Mouse (Mus musculus) olfactory bulb, adult 2 months (tissue): ENCODE measurements at regions not wholly inside any gene's neighbourhood (a gene's known extent, or its start where the extent isn't known, plus 50 kb on each side); places are given as distances from the start of the nearest gene placed in this dataset.

Experiments used
- H3K27ac ChIP-seq: fragments of 200-500 bp; 2 replicates; pipeline ENCODE4 v1.5.1; 2012; ENCODE audit warnings: low read depth, low read length; ENCODE audit not compliant: insufficient read depth
- H3K4me1 ChIP-seq: fragments of 200-500 bp; 2 replicates; pipeline ENCODE4 v1.6.1; 2012; ENCODE audit warnings: low read length; ENCODE audit not compliant: control insufficient read depth, insufficient read depth
- H3K4me3 ChIP-seq: fragments of 200-500 bp; 2 replicates; pipeline ENCODE4 v1.5.1; 2012; ENCODE audit warnings: mild to moderate bottlenecking, low read depth, low read length, moderate library complexity; ENCODE audit not compliant: insufficient read depth
- CTCF ChIP-seq: fragments of 200-500 bp; IDR thresholded peaks from 2 replicates; pipeline ENCODE4 v1.5.1; 2012; ENCODE audit warnings: low read depth, mild to moderate bottlenecking, low read length, moderate library complexity; ENCODE audit not compliant: insufficient read depth
- POLR2A ChIP-seq: fragments of 200-500 bp; IDR thresholded peaks from 2 replicates; pipeline ENCODE4 v1.6.1; 2012; ENCODE audit warnings: mild to moderate bottlenecking, low read depth, low read length, moderate library complexity; ENCODE audit not compliant: insufficient read depth
- WGBS: fragments of 180-500 bp; shearing (Covaris S2); methylation state at CpG from one replicate; pipeline ENCODE4 v1.1.7; 2018; 5-methylcytosine and 5-hydroxymethylcytosine counted together

DNA sequence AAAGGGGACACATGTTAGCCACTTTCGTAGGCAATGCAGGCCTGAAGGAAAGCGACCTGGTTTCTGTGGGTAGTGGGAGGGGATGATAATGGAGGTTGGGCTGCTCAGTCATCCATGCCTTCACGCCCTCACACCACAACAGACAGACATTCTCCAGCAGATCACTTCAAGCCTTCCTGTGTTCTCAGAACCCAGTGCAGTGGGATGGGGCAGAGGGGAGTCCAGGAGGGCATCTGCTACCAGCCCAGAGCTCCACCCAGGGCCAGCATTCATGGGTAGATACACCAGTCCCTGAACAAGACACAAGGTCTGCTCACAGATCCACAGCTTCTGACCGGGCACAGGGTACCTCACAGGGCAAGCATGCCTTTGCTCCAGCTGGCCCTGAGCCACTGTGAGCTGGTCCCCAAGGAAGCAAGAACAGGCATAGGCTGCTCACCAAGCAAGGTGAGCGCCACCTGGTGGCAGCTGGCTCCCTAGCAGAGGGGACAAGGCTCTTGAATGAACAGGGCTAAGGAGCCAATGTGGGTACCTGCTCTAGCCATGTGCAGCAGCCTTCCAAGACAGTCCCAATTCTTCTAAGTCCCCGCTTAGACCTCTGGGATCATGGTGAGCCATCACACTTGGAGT, 62.2 kb upstream of the Nkx1-1 start:
- 34% methylated on average over 6 of the region's 6 CpGs for WGBS
- H3K27ac ChIP-seq, result no peak overlapping the region
- peaks cover 4% of the 10 kb centered on the region; the same call in 1 of the 2 replicates for H3K4me1 ChIP-seq
- TF ChIP-seq POLR2A (no peak), CTCF (peak; percentile 86)
- no peak overlapping the region for H3K4me3 ChIP-seq

DNA sequence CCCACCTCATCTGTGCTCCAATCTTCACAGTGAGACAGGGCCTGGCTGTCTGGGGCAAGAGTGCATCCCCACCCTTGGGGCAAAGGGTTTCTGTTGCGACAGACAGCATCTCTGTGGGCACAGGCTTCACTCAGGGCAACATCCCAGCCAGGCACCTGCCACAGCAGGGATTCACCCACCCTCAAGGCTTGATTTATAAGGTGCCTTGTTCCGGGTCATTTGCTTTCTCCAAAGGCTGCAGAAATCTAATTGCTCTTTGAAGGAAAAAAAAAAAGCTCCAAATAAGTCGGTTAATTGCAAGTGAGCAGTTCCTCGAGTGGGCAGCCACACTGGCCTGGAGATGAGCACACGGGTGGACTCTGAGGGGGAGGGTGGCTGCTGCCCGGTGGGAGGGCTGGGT, 61.5 kb upstream of the Nkx1-1 start:
- H3K27ac ChIP-seq, result no peak overlapping the region
- 49% methylated on average over 6 of the region's 6 CpGs for WGBS
- H3K4me3 ChIP-seq, result no peak overlapping the region
- TF ChIP-seq CTCF, result no peak
- TF ChIP-seq POLR2A, result no peak
- peaks cover 4% of the 10 kb centered on the region; the same call in 1 of the 2 replicates for H3K4me1 ChIP-seq

DNA sequence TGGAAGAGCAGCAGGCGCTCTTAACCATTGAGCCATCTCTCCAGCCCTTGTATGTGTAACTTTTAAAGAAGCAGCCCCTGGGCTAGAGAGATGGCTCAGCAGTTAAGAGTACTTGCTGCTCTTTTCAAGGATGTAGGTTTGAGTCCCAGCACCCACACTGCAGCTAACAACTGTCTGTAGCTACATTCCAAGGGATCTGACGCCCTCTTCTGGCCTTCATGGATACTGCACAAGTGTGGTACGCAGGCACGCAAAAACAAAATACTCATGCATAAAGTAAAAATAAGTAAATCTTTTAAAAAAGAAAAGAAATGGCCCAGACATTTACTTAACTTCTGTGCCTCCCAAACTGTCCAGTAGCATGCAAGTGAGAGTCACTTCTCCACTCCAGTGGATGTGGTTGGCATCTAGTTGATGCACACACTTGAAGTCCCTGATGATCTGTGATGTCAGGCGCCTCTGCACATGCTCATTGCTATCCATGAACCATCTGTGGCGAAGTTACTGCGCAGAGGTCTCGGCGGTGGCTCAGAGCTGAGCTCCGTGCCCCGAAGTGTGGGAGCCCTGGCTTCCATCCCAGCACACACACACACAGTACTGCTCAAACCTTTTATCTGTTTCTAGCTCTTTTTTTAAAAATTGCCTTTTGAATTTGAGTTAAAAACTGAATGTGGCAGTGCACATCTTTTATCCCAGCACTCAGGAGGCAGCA, 59.0 kb upstream of the Nkx1-1 start:
- H3K4me3 ChIP-seq, result no peak overlapping the region
- no peak for TF ChIP-seq POLR2A
- no peak for TF ChIP-seq CTCF
- peaks cover 12% of the 10 kb centered on the region for H3K4me1 ChIP-seq
- H3K27ac ChIP-seq, result no peak overlapping the region
- 85% methylated on average over 11 of the region's 11 CpGs for WGBS

DNA sequence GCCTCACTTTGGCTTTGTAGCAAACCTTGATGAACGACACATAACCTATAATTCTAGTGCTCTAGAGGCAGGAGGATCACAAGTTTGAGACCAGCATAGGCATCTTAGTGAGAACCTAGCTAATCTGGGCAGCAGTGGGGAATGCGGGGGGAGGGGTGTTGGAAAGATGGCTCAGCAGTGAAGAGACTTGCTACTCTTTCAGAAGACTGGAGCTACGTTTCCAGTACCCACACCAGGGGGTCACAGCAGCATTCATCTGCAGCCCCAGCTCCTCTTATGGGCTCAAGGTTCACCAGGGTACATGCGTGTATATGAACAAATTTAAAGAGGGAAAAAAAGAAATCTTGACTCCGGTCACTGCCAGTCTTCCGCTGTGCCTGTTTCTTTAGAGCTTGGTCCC, 55.5 kb upstream of the Nkx1-1 start:
- TF ChIP-seq CTCF (no peak), POLR2A (no peak)
- Histone ChIP-seq H3K4me3 (no peak overlapping the region), H3K4me1 (peaks cover 8% of the 10 kb centered on the region), H3K27ac (no peak overlapping the region)
- WGBS, result 84% methylated on average over 6 of the region's 6 CpGs

DNA sequence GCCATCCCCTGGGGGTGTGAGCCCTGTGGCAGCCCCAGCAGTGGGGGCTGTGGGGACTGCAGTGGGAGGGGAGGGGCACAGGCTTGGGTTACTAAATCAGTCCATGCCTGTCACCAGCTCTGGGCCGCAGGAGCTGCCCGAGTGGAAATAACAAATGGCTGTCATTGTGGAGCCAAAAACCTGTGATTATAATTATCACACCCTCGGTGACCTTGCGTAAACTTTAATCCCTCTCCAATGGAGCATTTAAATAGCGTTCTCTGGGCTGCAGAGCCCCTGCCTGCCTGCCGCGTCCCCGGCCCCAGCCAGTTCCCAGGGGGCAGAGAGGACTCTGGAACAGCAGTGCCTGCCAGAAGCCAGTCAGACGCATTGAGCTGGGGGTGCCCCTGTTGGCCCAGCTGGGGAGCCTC, 54.4 kb upstream of the Nkx1-1 start:
- Histone ChIP-seq H3K4me1 (peaks cover 8% of the 10 kb centered on the region), H3K27ac (no peak overlapping the region), H3K4me3 (no peak overlapping the region)
- TF ChIP-seq CTCF (no peak), POLR2A (no peak)
- WGBS, result 33% methylated on average over 9 of the region's 9 CpGs

DNA sequence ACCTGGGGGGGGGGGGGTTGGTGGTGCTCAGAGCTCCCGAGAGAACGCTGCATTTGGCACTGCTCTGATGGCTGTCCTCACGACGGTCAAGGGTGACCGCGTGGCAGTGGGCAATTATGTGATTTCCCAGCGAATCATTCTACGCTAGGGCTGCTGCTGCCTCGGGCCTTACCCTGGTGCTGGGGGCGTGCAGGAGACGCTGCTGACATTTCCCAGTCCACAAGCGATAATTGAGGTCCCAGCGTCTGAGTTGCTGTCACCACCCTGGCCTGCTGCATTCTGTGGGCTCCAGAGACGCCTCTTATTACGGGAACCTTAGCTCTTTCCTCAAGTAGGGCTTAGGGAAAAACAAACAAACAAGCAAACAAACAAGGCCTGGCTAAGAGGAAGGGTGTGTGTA, 52.0 kb upstream of the Nkx1-1 start:
- Histone ChIP-seq H3K4me1 (peaks cover 8% of the 10 kb centered on the region), H3K4me3 (no peak overlapping the region), H3K27ac (no peak overlapping the region)
- WGBS, result 64% methylated on average over 15 of the region's 15 CpGs
- TF ChIP-seq CTCF (no peak), POLR2A (no peak)
